Mouse (Mus musculus): ENCODE data around the gene Mrgprh.

Mrgprh gene

DNA sequence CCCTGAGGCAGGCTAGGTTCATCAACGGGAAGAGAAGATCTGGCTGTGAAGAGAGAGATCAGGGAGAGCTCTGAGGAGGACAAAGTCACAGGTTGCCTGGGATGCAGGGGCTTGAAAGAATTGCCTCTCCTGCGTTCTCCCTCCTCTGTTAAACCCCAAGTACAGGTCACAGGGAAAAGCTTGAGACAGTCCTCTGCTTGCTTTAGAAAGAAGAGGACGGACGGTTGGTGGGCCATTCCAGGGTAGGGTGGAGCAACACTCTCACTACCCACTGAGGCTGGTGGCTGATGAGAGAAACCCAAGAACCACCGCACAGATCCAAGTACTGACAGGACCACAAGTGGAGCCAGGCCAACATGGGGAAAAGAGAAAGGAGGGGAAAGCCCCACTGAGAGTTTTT is at the start of gene Mrgprh:
Mrgprh (plus strand) TSS at position 301 of the 400 bp plus-strand sequence.
- DNase-seq: no peak

DNA sequence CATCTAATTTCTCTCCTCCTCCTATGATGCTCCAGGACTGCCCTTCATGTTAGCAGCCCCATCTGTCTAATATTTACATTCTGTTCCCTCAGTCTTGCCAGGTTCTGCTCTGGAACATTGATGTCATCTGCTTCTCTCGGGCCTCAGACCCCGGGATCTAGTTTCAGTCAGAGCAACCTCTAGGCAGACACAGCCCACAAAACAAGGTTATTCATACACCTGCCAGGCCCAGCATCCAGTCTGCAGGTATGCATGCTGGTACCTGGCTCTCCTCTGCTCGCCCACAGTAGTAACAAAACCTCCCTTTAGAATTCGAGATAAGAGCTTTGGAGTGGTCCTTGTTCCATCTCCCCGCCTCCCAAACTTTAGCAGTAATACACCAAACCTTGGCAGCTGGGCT is 45.5 kb upstream of the Mrgprh start:
- no peak for DNase-seq

DNA sequence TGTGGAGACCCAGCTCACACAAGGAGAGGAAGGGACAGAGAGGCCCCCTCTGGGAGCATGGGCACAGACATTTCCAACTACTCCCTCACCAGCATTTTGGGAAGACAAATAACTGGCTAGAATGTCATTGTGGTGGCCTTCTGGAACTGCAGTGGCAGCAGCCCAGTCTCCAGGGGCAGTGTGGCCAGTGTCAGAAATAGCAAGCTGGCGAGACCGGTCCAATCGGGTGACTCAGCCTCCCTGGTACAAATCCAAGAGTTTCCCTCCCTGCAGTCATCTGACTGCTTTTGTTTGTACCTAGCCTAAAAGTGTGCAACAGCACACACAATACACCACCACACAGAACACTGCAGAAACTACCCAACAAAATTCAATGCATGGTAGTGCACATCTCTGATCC is 43.6 kb upstream of the Mrgprh start:
- DNase-seq: peak; percentile 45

DNA sequence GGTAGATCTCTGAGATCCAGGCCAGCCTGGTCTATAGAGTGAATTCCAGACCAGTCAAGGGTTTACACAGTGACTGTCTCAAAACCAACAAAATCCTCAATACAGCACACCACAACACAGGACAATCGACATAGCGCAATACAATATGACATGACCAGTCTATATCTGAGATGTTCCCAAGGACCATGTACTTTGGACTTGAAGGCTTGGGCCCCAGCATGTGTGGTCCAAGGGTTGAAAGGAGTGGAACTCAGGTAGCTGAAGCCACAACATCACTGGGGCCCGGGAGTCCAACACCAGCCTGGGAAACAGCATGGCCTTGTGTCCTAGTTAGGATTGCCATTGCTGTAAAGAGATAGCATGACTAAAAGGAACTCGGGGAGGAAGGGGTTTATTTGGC is 43.2 kb upstream of the Mrgprh start:
- DNase-seq: no peak

DNA sequence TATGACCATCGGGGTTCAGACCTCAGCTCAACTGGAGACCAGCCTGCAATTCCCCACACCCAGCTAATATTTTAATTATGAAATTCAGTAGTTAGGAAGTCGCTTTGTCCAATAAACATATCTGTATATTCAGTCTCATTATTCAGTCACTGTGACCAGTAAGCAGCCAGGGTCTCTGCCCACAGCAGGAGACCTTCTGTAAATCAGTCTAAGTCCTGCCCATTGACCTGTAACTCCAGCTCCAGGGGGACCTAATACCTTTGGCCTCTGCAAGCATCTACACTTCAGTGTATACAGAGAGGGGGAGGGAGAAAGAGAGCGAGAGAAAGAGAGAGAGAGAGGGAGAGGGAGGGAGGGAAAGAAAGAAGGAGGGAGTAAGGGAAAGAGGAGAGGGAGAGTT is 41.5 kb upstream of the Mrgprh start:
- DNase-seq: no peak

DNA sequence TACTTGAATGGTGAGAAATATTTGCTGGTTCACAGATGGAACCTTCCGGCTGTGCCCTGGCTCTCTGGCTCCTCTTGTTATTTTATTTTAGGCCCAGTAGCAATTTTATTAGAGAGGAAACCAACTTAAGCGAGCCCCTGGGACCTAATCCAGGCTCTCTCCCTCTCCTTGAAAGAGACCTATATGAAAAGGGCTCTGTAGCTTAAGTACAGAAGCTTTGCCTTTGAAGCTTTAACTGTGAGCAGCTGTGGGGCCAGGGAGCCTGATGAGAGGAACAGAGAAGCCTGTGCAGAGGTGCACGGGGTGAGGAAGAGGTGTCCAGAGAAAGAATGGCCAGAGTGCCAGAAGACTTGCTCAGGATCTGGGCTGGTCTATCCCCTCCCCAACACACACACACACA is 41.0 kb upstream of the Mrgprh start:
- DNase-seq: no peak

DNA sequence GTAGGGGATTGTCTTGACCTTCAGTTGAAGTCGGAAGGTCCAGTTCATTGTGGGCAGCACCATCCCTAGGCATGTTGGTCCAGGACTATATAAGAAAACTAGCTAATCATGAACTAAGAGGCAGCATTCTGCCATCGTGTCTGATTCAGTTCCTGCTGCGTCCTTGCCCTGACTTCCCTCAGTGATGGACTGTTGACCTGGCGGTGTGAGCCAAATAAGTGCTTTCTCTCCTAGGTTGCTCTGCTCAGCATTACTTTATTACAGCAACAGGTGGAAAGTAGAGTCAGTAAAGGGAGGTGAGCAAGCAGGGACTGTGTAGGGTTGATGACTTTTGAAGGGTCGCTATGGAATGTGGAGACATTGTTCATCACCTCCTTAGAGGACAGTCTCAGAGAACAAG is 40.1 kb upstream of the Mrgprh start:
- DNase-seq: no peak

DNA sequence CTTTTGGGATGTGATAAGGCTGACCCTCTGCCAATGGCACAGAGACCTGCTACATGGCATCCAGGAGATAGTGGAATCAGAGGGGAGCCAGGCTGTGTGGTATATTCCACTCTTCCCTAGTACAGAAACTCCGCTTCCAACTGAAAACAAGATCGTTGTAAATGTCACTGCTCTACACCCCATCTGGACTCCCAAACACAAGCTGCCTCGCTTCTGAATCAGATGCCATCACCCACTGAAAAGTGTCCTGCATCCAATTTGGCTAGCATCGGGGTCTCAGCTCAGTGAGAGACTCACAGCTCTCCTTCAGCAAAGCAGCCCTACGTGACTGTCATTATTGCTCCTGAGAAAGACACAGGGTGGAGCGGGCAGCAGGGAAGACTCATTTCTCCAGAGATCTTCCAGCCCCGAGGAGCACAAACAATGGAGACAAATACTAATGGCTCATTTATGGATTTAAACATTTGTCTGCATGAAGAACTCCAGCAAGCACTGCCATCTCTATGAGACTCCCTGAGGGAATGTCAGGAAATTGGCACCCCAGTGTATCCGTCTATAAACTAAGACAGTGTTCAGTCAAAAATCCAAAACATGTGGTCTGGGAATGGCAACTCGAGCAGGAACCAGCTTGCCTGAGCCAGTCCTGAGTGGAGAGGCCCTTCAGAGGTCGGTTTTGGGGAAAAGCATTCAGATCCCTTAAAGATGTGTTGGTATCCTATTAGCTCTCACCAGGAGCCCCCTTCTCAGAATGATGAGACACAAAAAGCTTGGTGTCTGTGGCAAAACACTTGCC is 36.2 kb upstream of the Mrgprh start:
- DNase-seq: no peak

DNA sequence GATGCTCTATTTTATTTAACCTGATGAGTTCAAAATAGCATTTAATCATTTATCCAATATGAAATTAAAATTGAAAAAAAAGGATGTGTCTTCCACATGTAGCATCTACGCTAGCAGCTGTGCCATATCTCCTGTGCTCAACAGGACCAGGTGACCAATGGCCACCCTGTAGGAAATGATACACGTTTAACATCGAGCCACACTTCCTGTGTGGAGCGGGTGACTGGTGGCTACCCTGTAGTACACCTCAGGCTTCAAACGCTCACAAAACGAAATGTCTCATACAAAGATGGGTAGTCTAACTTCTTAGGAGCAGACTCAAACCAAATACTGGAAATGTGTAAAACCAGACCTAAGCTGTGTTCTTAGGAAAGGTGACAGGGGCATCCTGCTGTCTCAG is 32.0 kb upstream of the Mrgprh start:
- DNase-seq: no peak

DNA sequence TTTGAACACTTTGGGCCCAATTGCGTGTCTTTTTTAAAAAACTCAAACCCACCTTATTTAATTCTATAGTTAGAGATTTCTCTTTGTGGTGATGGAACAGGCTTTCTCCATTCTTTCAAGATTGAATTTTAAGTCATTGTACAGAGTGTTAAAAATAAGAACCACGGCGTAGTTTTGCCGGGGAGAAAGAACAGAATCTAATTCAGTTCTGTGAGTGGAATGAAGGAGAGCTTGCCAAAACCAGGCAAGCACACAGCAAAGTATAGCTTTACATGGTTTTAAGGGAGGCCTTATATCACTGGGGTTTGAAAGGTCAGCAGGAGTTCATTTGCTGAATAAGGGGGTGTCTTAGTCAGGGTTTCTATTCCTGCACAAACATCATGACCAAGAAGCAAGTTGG is 31.3 kb upstream of the Mrgprh start:
- no peak for DNase-seq

DNA sequence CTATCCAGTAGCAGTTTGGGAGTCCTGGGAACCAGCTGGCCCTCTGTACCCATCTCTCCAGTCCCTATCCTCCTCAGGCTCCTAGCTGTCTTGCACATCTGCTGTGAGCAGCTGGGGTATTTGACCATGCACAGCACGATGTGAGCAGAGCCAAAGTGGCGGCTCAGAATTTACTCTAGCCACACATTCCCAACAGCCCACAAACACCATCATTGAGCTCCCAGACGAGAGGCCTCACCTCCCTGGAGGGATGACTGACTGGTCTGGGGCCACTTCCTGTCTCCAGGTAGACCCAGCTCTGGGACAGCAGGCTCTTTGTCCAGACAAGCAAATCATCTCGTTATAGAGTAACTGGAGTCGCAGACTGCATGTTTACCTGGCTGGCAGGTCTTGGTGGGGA is 30.0 kb upstream of the Mrgprh start:
- DNase-seq: no peak

DNA sequence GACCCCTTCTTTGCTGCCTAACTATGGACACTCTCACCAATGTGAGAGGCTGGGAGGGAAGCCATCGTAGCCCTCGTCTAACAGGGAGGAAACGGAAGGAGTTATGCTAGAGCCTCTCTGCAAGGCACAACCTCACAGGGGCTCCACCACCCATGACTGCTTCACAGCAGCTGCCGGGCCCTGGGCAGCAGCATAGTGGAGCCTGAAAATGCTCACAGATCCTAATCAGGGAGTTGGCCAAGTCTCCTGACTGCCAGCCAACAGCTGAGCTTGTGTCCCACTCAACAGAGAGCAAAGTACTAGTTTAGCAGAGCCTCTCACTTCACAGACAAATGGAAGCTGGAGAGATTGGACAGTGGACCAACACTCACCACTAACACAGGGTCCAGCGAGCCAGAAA is 29.4 kb upstream of the Mrgprh start:
- DNase-seq: no peak

DNA sequence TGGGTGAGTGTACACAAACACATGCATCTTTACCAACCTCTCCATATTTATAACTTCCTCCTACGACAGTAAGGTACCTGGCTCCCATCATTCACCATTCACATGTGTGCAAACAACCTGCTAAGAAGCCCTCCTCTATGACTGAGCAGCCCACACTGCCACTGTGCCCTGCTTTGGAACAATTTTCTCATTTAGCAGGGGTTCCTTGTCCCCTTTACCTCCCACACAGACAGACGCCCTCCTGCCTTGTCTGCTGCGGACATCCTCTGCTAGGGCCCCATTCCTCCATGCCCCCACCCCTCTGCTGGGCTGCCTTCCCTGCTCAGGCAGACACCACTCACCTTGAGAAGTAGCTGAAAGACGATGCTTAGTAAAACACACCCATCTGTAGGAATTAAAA is 28.1 kb upstream of the Mrgprh start:
- DNase-seq: no peak

DNA sequence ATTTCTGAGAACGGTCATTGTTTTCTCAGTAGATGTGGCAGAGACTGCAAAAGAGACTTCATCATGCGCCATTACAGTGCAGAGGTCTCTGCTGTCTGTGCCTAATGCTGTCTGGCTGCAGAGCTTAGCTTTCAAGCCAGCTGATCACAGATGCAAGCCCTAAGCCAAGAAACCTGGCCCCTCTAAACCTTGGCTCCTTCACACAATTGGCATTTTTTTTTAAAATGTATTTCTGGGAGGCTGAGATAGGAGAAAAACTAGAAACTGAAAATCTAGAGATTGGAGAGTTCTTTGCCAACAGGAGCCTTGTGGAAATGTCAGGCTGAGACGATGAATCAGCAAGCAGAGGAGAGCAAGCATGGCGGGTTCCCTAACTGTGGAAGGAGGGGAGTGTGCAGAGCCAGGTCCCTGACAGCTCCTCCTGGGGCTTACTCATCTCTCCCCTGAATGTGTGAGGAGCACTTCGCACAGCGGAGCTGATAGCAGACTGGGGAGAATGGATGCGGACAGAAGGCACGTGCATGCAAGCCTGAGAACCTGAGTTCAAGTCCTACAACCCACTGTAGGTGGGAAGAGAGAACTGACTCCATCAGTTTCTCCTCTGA is 26.0 kb upstream of the Mrgprh start:
- no peak for DNase-seq

DNA sequence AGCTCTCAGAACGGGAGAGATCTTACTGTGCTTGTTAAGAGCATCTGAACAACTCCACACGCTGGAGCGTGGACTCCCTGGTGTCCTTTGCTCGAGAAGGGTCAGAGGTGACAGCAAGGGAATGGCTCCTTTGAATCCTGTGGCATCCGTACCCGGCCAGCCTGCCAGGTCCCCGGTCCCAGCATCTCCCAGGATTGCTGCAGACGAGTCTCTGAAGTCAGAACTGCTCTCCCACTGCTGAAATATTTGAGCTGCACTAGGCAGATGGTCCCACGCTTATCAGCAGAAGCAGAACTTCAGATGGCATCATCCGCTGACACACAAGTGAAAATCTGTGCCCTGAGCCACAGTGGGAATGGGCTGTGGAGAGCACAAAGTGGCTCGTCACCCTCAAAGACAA is 24.1 kb upstream of the Mrgprh start:
- DNase-seq: no peak

DNA sequence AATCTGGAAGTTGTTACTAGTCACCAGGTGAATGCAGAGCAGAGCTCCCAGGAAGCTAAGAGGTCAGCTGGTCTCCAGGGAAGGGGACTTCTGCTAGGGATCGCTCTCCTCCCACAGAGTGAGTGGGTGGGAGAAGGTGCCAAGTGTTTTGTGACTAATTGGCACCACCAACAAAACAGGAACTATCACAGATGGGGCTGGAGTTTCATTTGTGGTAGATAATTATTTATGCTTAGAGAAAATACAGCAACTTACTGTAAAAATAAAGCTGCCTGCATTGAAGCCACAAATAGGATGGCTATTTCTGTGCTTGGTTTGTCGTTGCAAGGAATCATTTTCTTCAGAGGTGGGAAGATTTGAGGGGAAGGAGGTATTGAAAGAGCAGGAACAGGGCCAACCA is 22.0 kb upstream of the Mrgprh start:
- no peak for DNase-seq

DNA sequence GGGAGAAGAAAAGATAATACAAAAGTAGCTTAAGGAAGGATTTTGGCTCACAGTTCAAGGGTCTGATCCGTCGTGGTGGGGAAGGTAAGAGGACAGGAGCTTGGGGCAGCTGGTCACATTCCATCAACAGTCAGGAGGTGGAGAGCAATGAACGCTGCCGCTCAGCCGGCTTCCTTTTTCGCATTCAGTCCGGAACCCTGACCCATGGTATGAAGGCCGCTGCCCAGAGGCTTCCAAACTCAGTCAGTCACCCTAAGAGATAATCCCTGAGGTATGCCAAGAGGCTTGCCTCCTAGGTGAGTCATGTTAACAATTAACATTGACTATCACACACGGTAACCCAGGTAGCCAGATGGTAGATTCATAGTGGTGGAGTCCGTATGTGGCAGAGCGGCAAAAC is 21.4 kb upstream of the Mrgprh start:
- no peak for DNase-seq

DNA sequence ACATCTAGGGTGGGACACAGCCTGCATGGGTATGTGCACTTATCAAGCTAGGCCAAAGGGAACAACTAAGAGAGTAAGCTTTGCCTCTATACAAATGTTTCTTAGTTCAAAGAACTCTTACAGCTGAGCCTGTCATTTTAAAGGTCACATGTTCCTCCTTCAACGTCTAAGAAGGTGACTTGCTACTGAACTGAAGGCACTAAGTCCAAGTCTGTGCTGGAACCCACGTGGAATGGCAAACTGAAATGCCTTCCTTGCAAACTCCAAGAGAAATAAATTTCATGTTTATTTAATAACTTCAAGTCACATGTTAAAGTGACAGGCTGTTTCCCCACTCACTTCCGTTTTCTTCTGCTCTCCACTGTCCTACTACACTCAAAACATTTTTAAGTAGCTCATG is 18.4 kb upstream of the Mrgprh start:
- no peak for DNase-seq

DNA sequence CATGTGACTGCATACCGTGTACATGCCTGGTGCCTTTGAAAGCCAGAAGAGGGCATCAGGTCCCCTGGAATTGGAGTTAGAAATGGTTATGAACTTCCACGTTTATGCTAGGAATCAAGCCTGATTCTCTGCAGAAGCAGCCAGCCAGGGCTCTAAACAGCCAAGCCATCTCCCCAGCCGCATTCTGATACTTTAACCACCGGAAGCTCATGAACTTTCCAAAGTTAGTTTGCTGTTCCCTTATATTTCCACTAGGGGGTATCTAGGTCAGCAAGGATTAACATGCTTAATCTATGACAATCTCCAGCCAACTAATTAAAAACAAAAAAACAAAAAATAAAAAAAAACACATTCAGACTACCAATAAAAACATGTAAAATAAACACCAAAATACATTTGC is 17.8 kb upstream of the Mrgprh start:
- peak; percentile 18 for DNase-seq

DNA sequence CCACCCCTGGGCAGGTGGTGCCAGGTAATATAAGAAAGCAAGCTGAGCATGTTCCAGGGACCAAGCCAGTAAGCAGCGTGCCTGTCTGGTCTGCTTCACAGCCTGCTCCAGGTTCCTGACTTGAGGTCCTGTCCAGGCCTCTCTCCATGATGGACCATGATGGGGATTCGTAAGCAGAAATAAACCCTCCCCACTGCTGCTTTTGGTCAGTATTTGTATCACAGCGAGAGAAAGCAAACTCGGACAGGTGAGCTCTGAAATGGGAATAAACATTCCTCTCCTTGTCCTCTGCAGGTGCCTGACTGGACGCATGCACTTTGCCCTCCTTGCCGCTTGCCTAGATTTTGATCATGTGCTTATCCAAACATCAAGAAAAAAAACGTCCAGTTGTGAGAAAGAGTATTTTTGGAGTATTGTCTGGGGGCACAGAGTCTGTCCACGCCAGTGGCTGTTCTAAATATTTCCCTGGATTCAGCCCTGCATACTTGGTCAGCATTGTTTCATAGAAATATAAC is 16.8 kb upstream of the Mrgprh start:
- DNase-seq: no peak

DNA sequence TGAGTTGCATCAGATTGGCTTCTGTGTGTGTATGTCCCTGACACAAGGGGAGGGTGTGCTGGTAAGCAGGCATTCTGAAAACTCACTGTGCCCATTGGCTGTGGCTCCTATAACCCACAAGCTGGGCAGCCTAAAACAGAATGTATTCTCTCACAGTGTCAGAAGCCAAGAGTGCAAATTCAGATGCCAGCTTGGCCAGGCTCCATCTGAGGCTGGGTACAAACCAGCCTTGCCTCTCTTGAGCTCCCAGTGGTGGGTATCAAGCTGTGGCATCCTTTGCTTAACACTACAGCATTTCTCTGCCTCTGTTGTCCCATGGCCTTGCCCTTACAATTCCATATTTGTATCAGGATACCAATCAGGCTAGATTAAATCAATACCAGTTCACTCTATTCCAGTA is 11.7 kb upstream of the Mrgprh start:
- DNase-seq: no peak

DNA sequence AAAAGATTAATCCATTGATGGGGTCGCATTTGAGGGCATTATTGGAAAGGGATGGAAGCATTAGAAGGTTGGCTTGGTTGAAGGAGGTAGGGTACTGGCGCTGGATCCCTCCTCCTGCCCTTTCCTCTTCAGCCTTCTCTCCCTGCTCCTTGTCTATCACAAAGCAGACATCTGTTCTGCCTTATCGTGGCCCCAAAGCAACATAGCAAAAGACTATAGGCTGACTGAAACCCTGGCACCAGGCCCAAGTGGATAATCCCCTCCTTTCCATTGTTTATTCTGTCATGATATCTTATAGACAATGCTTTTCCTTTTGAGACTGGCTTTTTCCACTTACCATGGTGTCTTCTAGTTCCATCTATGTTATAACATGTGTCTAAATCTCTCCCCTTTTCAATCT is 10.4 kb upstream of the Mrgprh start:
- no peak for DNase-seq

DNA sequence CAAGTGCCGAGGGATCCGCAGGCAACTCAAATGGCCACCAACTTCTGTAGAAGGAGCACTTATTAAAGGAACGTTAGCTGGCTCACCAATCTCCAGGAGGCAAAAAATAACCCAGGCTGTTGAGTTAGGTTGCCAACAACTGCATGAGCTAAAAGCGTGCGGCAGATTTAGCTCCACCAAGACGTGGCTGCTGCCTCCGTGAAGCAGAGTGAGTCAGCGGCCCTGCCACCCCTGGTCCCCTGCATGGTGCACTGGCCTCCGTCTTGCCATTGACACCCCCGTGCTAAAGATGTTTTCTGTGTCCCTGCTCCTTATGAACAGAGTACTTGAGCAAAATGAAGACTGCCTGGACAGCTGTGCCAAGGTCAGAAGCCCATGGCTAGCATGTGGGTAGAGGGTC is 9.0 kb upstream of the Mrgprh start:
- DNase-seq: no peak

DNA sequence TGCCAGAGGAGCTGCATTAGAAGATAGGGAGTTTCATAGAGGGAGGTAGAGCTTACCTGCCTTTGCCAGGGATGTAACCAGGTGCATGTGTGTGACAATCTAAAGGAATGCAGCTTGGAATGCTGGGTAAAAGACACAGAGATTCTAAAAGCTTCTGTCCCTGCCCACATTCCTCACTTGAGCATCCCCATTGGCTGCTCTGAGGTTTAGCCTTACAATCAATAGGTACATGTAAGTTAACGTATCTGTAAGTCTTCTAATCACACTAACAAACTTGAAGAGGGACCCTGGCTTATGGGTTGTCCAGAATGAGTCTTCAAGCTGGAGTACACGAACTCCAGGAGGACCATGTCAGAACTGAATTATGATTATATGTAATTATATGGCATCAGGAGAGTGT is 7.8 kb upstream of the Mrgprh start, which contains the start of gene Mas1:
Mas1 (minus strand) TSS at position 101 of the 400 bp plus-strand sequence.
- no peak for DNase-seq

DNA sequence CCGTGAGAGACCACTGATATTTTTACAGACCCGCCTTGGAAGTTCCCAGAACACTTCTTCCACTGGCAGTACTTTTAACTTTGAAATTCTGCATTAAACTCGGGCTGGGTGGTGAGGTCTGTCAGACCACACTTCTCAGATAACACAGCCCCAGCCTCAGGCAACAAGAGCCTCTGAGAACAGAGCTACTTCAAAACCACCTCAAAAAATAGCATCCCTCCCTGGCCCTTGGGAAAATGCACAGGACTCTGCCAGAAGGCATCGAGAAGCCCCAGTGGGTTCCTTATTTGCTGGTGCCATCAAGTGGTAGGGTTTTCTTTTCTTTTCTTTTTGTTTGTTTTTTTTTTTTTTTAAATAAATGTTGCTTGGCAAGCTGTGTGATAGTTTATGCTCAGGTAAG is 7.2 kb upstream of the Mrgprh start:
- DNase-seq: no peak

Data from lung, postnatal 10 days (tissue).